Mouse (Mus musculus): ENCODE measurements around the gene Dusp3.
"Not testable (repeated sequence)": the region's sequence is repeated elsewhere in the genome, so short reads cannot be mapped to it uniquely, and the experiment has no call there.

Dusp3 gene

GRCm38 (mm10) chr11:102010140-102010539 is 23.3 kb upstream of the Dusp3 start:
- no peak for DNase-seq

GRCm38 (mm10) chr11:102008954-102009637 is 22.3 kb upstream of the Dusp3 start:
- DNase-seq = peak; percentile 76

- no peak for DNase-seq
Measured at GRCm38 (mm10) chr11:102008372-102008771, 21.6 kb upstream of the Dusp3 start.

GRCm38 (mm10) chr11:102006688-102007087 is 19.9 kb upstream of the Dusp3 start:
- no peak for DNase-seq

GRCm38 (mm10) chr11:102006271-102006670 is 19.5 kb upstream of the Dusp3 start:
- DNase-seq = no peak

GRCm38 (mm10) chr11:102004251-102004650 is 17.4 kb upstream of the Dusp3 start:
- no peak for DNase-seq

GRCm38 (mm10) chr11:101999466-101999865 is 12.7 kb upstream of the Dusp3 start:
- no peak for DNase-seq

GRCm38 (mm10) chr11:101998258-101998657 is 11.4 kb upstream of the Dusp3 start:
- DNase-seq = peak; percentile 37

GRCm38 (mm10) chr11:101995938-101996337 is 9.1 kb upstream of the Dusp3 start:
- no peak for DNase-seq

GRCm38 (mm10) chr11:101994100-101994499 is 7.3 kb upstream of the Dusp3 start:
- no peak for DNase-seq

GRCm38 (mm10) chr11:101992411-101992810 is 5.6 kb upstream of the Dusp3 start:
- no peak for DNase-seq

GRCm38 (mm10) chr11:101991813-101992212 is 5.0 kb upstream of the Dusp3 start:
- no peak for DNase-seq

GRCm38 (mm10) chr11:101990244-101990643 is 3.4 kb upstream of the Dusp3 start:
- no peak for DNase-seq

GRCm38 (mm10) chr11:101985990-101986389 is 823 bp downstream of the Dusp3 start:
- peak; percentile 94 for DNase-seq

- DNase-seq = not testable (repeated sequence)
Measured at GRCm38 (mm10) chr11:101985450-101985849, 1.4 kb downstream of the Dusp3 start.

- DNase-seq = peak; percentile 100
Measured at GRCm38 (mm10) chr11:101984054-101985025, 2.5 kb downstream of the Dusp3 start, which contains the start of gene Cfap97d1. Cfap97d1 (plus strand) TSS chr11:101984279.

GRCm38 (mm10) chr11:101983431-101983921 is 3.3 kb downstream of the Dusp3 start:
- no peak for DNase-seq

- peak; percentile 29 for DNase-seq
Measured at GRCm38 (mm10) chr11:101982981-101983411, 3.8 kb downstream of the Dusp3 start.

- peak; percentile 81 for DNase-seq
Measured at GRCm38 (mm10) chr11:101981850-101982249, 5.0 kb downstream of the Dusp3 start.

GRCm38 (mm10) chr11:101980603-101981157 is 6.1 kb downstream of the Dusp3 start:
- no peak for DNase-seq

- no peak for DNase-seq
Measured at GRCm38 (mm10) chr11:101979140-101979539, 7.7 kb downstream of the Dusp3 start.

GRCm38 (mm10) chr11:101976949-101977348 is 9.9 kb downstream of the Dusp3 start:
- no peak for DNase-seq

- peak; percentile 65 for DNase-seq
Measured at GRCm38 (mm10) chr11:101974923-101975322, 11.9 kb downstream of the Dusp3 start.
